Mouse (Mus musculus) forebrain, embryonic 16.5 days (tissue): ENCODE data around the gene Gm4787. TPM values are rescaled to one million over a fixed set of nuclear protein-coding genes. Genes with fewer than 3 reads are reported as not detected.
"Not testable (repeated sequence)": the region's sequence is repeated elsewhere in the genome, so short reads cannot be mapped to it uniquely, and the experiment has no call there.

Source experiments
- ATAC-seq: fragments of 200-750 bp; cut with Nextera tagmentation; 2 replicates; pipeline ENCODE4 v1.8.0; 2017; ENCODE audit warnings: mild to moderate bottlenecking, moderate library complexity
- H3K27ac ChIP-seq: fragments of 300-500 bp; sonication (generic); 2 replicates; pipeline ENCODE4 v1.5.1; 2014; ENCODE audit warnings: low read length, control low read depth
- H3K27me3 ChIP-seq: fragments of 300-500 bp; sonication (generic); replicated peaks from 2 replicates; pipeline ENCODE4 v1.6.1; 2014; ENCODE audit warnings: low read length; ENCODE audit not compliant: control insufficient read depth, insufficient read depth
- H3K36me3 ChIP-seq: fragments of 300-500 bp; sonication (generic); 2 replicates; pipeline ENCODE4 v1.6.1; 2014; ENCODE audit not compliant: control insufficient read depth, insufficient read depth
- H3K4me1 ChIP-seq: fragments of 300-500 bp; sonication (generic); replicated peaks from 2 replicates; pipeline ENCODE4 v1.6.1; 2014; ENCODE audit warnings: low read length; ENCODE audit not compliant: control insufficient read depth, insufficient read depth
- H3K4me2 ChIP-seq: fragments of 300-500 bp; sonication (generic); 2 replicates; pipeline ENCODE4 v1.6.1; 2014; ENCODE audit warnings: mild to moderate bottlenecking, low read length, control low read depth
- H3K4me3 ChIP-seq: fragments of 300-500 bp; sonication (generic); replicated peaks from 2 replicates; pipeline ENCODE4 v1.5.1; 2014; ENCODE audit warnings: mild to moderate bottlenecking, low read length, control low read depth
- H3K9ac ChIP-seq: fragments of 300-500 bp; sonication (generic); replicated peaks from 2 replicates; pipeline ENCODE4 v1.6.1; 2014; ENCODE audit warnings: low read depth, low read length, control low read depth
- H3K9me3 ChIP-seq: fragments of 300-500 bp; sonication (generic); 2 replicates; pipeline ENCODE4 v1.6.1; 2016; ENCODE audit warnings: low read length; ENCODE audit not compliant: control insufficient read depth
- WGBS: fragments of 180-500 bp; shearing (Covaris S2); extraction: QIAGEN DNeasy Blood & Tissue Kit; methylation state at CpG from one replicate; pipeline ENCODE4 v1.1.7; 2014; 5-methylcytosine and 5-hydroxymethylcytosine counted together
- polyA plus RNA-seq: library from polyadenylated mRNA; unstranded; fragments of >200 nt; fragmentation: Nextera tagmentation; extraction: Ambion mirVana; gene quantifications from 2 replicates; pipeline ENCODE4 v1.2.1, GENCODE M21; 2015

The Gm4787 gene
- polyA plus RNA-seq: 0.20 and 0.25 TPM in 2 replicates

- H3K9me3 ChIP-seq, H3K4me2 ChIP-seq, H3K36me3 ChIP-seq, H3K4me3 ChIP-seq, H3K9ac ChIP-seq, ATAC-seq, H3K27ac ChIP-seq, H3K27me3 ChIP-seq, H3K4me1 ChIP-seq: not testable (repeated sequence)
- 73% methylated on average over 1 of the region's 1 CpGs for WGBS
Measured at GRCm38 (mm10) chr12:81379364-81379763, at the start of gene Gm4787. Gene Gm4787 (minus strand): TSS chr12:81379464.

GRCm38 (mm10) chr12:81421846-81422245 lies 42.6 kb upstream of the Gm4787 start, which contains the start of gene Adam4:
Gene Adam4 (minus strand): TSS chr12:81421946.
- Histone ChIP-seq H3K4me3 (no peak within 1 kb of the TSS), H3K36me3 (no peaks in the 10 kb centered on the region), H3K9me3 (no peaks in the 10 kb centered on the region; the same call in 1 of the 2 replicates), H3K27ac (no peak within 1 kb of the TSS), H3K27me3 (no peaks in the 10 kb centered on the region), H3K4me1 (no peaks in the 10 kb centered on the region), H3K9ac (no peak within 1 kb of the TSS), H3K4me2 (no peak within 1 kb of the TSS)
- 95% methylated on average over 1 of the region's 1 CpGs for WGBS
- no peak for ATAC-seq

DNA sequence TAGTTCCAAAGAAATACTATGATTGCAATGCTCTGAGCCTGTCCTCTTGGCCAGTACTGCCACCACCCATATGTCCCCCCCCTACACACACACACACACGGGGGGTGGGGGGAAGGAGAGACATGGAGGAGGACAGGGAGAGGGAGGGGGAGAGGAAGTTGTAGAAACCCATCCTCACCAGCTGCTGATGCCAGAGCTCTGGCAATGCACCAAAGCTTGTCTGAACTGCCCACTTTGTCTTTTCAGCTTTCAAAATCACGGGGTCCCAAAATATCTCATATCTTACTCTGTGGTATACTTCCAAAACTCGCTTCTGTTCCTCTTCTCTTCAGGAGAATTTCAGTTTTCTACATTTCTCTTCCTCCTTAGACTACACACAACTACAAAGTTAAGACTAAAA lies 33.9 kb upstream of the Gm4787 start:
- WGBS: 94% methylated on average over 3 of the region's 3 CpGs
- Histone ChIP-seq H3K4me2 (no peak overlapping the region), H3K9ac (no peak overlapping the region), H3K9me3 (no peaks in the 10 kb centered on the region), H3K36me3 (no peaks in the 10 kb centered on the region), H3K27me3 (no peaks in the 10 kb centered on the region), H3K4me3 (no peak overlapping the region), H3K27ac (no peak overlapping the region), H3K4me1 (no peaks in the 10 kb centered on the region)
- ATAC-seq: no peak

GRCm38 (mm10) chr12:81408966-81409365 lies 29.7 kb upstream of the Gm4787 start:
- Histone ChIP-seq H3K27ac (no peak overlapping the region), H3K4me3 (no peak overlapping the region), H3K9me3 (no peaks in the 10 kb centered on the region), H3K4me2 (no peak overlapping the region), H3K4me1 (no peaks in the 10 kb centered on the region), H3K36me3 (no peaks in the 10 kb centered on the region), H3K9ac (no peak overlapping the region), H3K27me3 (no peaks in the 10 kb centered on the region)
- WGBS: 91% methylated on average over 3 of the region's 3 CpGs
- no peak for ATAC-seq

GRCm38 (mm10) chr12:81402187-81402586 lies 22.9 kb upstream of the Gm4787 start:
- whole genome bisulfite sequencing: 30% methylated on average over 1 of the region's 1 CpGs
- no peaks in the 10 kb centered on the region for H3K27me3 ChIP-seq
- no peak overlapping the region for H3K9ac ChIP-seq
- no peak for ATAC-seq
- H3K4me1 ChIP-seq: no peaks in the 10 kb centered on the region
- no peak overlapping the region for H3K27ac ChIP-seq
- H3K9me3 ChIP-seq: no peaks in the 10 kb centered on the region
- H3K4me2 ChIP-seq: no peak overlapping the region
- no peaks in the 10 kb centered on the region for H3K36me3 ChIP-seq
- H3K4me3 ChIP-seq: no peak overlapping the region

DNA sequence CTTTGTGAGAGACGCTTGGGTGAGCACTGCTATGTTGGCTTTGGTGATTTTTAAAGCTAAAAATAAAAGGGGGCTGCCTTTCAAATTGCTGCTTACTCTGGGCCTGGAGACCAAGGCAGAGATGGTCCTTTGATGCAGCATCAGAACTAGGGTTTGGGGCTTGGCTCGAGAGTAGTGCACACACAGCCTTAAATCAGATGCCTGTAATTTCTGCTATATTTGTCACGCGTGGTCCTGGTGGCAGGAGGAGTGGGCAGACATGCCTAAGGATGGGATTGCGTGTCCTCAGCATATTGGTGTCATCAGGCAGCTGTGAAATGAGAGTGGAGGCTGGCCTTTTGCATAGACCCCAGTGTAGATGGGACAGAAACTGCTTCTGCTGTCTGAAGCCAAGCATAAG lies 45.4 kb downstream of the Gm4787 start:
- Histone ChIP-seq H3K4me2 (peak overlapping the region; percentile 98), H3K27ac (no peak overlapping the region), H3K4me1 (peaks cover 11% of the 10 kb centered on the region), H3K9me3 (no peaks in the 10 kb centered on the region), H3K27me3 (peaks cover 5% of the 10 kb centered on the region; the same call in 1 of the 2 replicates), H3K4me3 (peak overlapping the region; percentile 78), H3K9ac (peak overlapping the region; percentile 85; the same call in 1 of the 2 replicates), H3K36me3 (no peaks in the 10 kb centered on the region)
- ATAC-seq: no peak
- 74% methylated on average over 5 of the region's 5 CpGs for WGBS

DNA sequence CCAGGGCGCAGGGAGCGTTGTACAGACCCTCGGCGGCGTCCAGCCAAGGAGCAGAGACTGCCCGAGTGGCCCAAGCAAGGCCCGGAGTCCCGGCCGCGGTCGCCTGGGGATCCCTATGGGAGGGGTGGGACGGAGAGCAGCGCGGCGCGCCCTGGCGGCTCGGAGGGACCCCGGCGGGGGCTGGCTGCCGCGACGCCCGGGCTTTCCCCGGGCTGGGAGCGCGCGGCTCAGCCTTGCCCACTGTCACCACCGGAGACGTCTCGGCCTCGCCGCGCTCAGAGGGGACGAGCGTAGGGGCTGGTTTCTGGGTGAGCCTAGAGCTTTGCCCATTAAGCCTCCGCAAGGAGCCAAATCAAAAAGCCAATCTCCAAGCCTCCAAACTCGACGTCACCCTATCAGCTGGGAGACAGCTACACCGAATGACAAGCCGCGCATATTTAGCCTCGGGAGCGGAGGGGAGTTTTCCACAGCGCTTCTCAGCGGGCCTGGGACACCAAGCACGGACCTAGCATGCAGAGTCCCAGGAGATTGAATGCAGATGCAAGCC lies 46.3 kb downstream of the Gm4787 start, which contains the start of gene Slc8a3:
Slc8a3 (minus strand) TSS at position 306 of the 547 bp plus-strand sequence.
- no peaks in the 10 kb centered on the region for H3K9me3 ChIP-seq
- H3K27me3 ChIP-seq: peaks cover 5% of the 10 kb centered on the region; the same call in 1 of the 2 replicates
- peak within 1 kb of the TSS; percentile 98 for H3K4me2 ChIP-seq
- WGBS: under 1% methylated on average over 47 of the region's 47 CpGs
- H3K9ac ChIP-seq: peak within 1 kb of the TSS; percentile 85
- peaks cover 11% of the 10 kb centered on the region for H3K4me1 ChIP-seq
- peak within 1 kb of the TSS; percentile 92 for H3K27ac ChIP-seq
- peak; percentile 68 for ATAC-seq
- peak within 1 kb of the TSS; percentile 78 for H3K4me3 ChIP-seq
- H3K36me3 ChIP-seq: no peaks in the 10 kb centered on the region

DNA sequence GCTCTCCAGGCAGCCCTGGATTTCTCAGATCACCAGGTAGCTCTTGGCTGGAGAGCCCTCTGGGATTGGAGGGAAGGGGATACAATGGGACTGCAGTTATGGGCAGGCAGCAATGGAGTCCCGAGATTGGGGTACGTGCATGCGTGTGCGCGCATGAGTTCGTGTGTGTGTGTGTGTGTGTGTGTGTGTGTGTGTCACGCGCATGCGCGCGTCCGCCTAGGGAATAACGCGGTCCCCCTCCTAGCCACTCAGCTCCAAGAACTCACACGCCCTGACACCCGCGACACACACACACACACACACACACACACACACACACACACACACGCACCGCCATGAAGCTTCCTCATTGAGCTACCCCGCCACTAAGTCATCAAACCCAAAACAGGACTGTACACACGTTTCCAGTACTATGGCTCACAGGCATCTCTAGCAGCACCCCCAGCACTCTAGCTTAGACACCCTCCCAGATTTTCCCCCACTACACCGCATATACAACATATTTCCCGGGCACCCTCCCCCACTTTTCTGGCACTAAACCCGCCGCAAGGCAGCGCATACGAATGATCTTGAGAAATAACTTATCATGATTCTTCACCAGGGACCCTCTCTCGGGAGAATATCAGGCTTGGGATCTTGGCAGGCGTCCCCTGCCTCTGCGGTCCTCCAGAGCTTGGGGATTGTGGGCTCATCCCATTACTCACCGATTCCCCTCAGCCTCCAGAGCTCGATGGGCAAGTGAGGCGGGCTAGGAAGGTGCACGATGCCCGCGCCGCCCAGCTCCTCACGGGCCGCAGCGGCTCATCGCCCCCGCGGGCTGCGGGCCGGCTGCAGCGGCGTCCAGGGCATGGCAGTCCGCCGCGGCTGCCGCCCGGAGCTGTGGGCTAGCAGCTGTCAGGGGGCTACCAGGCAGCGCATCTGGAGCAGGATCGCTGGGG lies 47.1 kb downstream of the Gm4787 start:
- H3K27ac ChIP-seq: peak overlapping the region; percentile 92

GRCm38 (mm10) chr12:81331046-81331638 lies 48.1 kb downstream of the Gm4787 start:
- Histone ChIP-seq H3K9me3 (no peaks in the 10 kb centered on the region), H3K4me1 (peaks cover 11% of the 10 kb centered on the region), H3K4me3 (peak overlapping the region; percentile 78), H3K27me3 (peaks cover 5% of the 10 kb centered on the region; the same call in 1 of the 2 replicates), H3K4me2 (peak overlapping the region; percentile 98), H3K36me3 (no peaks in the 10 kb centered on the region), H3K9ac (0 out of 2 replicates have a peak overlapping the region, but pooled peaks have one; percentile 6), H3K27ac (no peak overlapping the region; the same call in 1 of the 2 replicates)
- no peak for ATAC-seq
- WGBS: 39% methylated on average over 5 of the region's 5 CpGs

More for the DNA sequence above, 47.1 kb downstream of the Gm4787 start:
- ATAC-seq: peak; percentile 76
- peaks cover 5% of the 10 kb centered on the region; the same call in 1 of the 2 replicates for H3K27me3 ChIP-seq
- no peaks in the 10 kb centered on the region for H3K9me3 ChIP-seq
- WGBS: under 1% methylated on average over 54 of the region's 54 CpGs
- peak overlapping the region; percentile 85 for H3K9ac ChIP-seq
- peak overlapping the region; percentile 98 for H3K4me2 ChIP-seq
- no peaks in the 10 kb centered on the region for H3K36me3 ChIP-seq
- H3K4me1 ChIP-seq: peaks cover 11% of the 10 kb centered on the region
- H3K4me3 ChIP-seq: peak overlapping the region; percentile 78
